Mouse (Mus musculus): ENCODE measurements around the gene Skiv2l. TPM values are rescaled to one million over a fixed set of nuclear protein-coding genes. Genes with fewer than 3 reads are reported as not detected.

Gene Skiv2l
- 18.3 and 20.8 TPM in 2 replicates for polyA plus RNA-seq (2015; fragmentation: Nextera tagmentation; extraction: Ambion mirVana)

GRCm38 (mm10) chr17:34849722-34850516 is at the start of gene Skiv2l, which contains the start of gene Nelfe:
TSS of gene Skiv2l (minus strand) at chr17:34850210.
TSS of gene Nelfe (plus strand) at chr17:34850391.
- peak; percentile 97 for ATAC-seq

GRCm38 (mm10) chr17:34899053-34899889 is 49.3 kb upstream of the Skiv2l start:
- 1% methylated on average over 37 of the region's 45 CpGs for WGBS
- Histone ChIP-seq H3K27ac (ENCODE audit: low read depth, low read length) (peak overlapping the region; percentile 95), H3K27me3 (replicated peaks; ENCODE audit: control insufficient read depth, insufficient read depth, low read length) (no peaks in the 10 kb centered on the region), H3K36me3 (ENCODE audit: control insufficient read depth, insufficient read depth) (peaks cover 21% of the 10 kb centered on the region), H3K4me1 (replicated peaks; ENCODE audit: control insufficient read depth, insufficient read depth, low read length) (no peaks in the 10 kb centered on the region), H3K4me3 (ENCODE audit: low read depth, low read length) (peak overlapping the region; percentile 95), H3K9ac (ENCODE audit: low read depth, low read length) (peak overlapping the region; percentile 93), H3K9me3 (ENCODE audit: control insufficient read depth) (no peaks in the 10 kb centered on the region), H3K4me2 (replicated peaks; ENCODE audit: low read depth) (peak overlapping the region; percentile 84)
- TF ChIP-seq CTCF (IDR thresholded peaks at IDR 0.05; ENCODE audit: low read depth): no peak
- no peak; the same call in 1 of the 2 replicates for ATAC-seq

More at GRCm38 (mm10) chr17:34849722-34850516, at the start of gene Skiv2l, which contains the start of gene Nelfe:
- WGBS: under 1% methylated on average over 62 of the region's 65 CpGs
- peak; percentile 45 for TF ChIP-seq CTCF (IDR thresholded peaks at IDR 0.05; ENCODE audit: low read depth)
- H3K27me3 ChIP-seq (replicated peaks; ENCODE audit: control insufficient read depth, insufficient read depth, low read length): no peaks in the 10 kb centered on the region
- H3K9ac ChIP-seq (ENCODE audit: low read depth, low read length): peak within 1 kb of the TSS; percentile 69
- H3K4me2 ChIP-seq (replicated peaks; ENCODE audit: low read depth): peak within 1 kb of the TSS; percentile 87
- peak within 1 kb of the TSS; percentile 70 for H3K4me3 ChIP-seq (ENCODE audit: low read depth, low read length)
- H3K9me3 ChIP-seq (ENCODE audit: control insufficient read depth): no peaks in the 10 kb centered on the region
- peak within 1 kb of the TSS; percentile 24 for H3K27ac ChIP-seq (ENCODE audit: low read depth, low read length)
- H3K36me3 ChIP-seq (ENCODE audit: control insufficient read depth, insufficient read depth): peaks cover 55% of the 10 kb centered on the region
- H3K4me1 ChIP-seq (replicated peaks; ENCODE audit: control insufficient read depth, insufficient read depth, low read length): peaks cover 8% of the 10 kb centered on the region; the same call in 1 of the 2 replicates

DNA sequence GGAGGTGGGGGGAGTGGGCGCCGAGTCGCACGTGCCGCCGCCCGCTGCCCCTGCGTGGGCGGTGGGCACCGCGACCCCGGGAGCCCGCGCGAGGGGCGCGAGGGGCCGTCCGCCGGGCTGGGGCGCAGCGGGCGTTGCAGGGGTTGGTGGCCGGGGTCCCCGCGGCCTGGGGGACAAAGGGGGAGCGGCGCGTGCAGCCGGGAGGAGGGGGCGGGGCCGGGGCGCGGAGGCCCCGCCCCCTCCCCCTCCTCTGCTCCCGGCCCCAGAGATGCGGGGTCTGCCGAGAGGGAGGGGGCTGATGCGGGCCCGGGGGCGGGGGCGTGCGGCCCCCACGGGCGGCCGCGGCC is 48.7 kb upstream of the Skiv2l start:
- WGBS: 3% methylated on average over 7 of the region's 47 CpGs
- TF ChIP-seq CTCF (IDR thresholded peaks at IDR 0.05; ENCODE audit: low read depth): no peak
- H3K4me3 ChIP-seq (ENCODE audit: low read depth, low read length): peak overlapping the region; percentile 95
- peak overlapping the region; percentile 84 for H3K4me2 ChIP-seq (replicated peaks; ENCODE audit: low read depth)
- peak overlapping the region; percentile 95 for H3K27ac ChIP-seq (ENCODE audit: low read depth, low read length)
- no peaks in the 10 kb centered on the region for H3K4me1 ChIP-seq (replicated peaks; ENCODE audit: control insufficient read depth, insufficient read depth, low read length)
- no peak for ATAC-seq
- H3K9ac ChIP-seq (ENCODE audit: low read depth, low read length): peak overlapping the region; percentile 93
- peaks cover 16% of the 10 kb centered on the region for H3K36me3 ChIP-seq (ENCODE audit: control insufficient read depth, insufficient read depth)
- H3K9me3 ChIP-seq (ENCODE audit: control insufficient read depth): no peaks in the 10 kb centered on the region
- H3K27me3 ChIP-seq (replicated peaks; ENCODE audit: control insufficient read depth, insufficient read depth, low read length): no peaks in the 10 kb centered on the region

DNA sequence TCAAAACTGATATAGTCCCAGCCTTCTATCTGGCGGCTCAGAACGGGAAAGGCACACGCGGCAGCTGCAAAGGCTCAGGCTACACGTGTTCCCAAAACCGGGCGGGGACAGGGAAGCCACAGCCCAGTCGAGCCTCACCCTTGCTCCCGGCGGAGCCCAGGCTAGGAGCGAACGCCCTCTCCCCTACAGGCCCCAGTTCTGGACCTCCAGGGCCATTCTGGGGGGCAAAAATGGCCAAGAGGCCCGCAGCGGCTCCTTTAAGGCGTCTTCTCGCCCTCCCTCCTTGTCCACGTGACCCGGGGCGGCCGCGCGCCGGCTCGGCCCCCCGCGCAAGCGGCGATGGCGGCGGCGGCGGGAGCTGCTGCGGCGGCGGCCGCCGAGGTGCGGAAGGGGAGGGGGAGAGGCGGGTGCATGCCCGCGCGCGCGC is 48.2 kb upstream of the Skiv2l start, which contains the start of the genes C2 and Ehmt2:
TSS of gene C2 (minus strand) at position 106 of the 427 bp plus-strand sequence.
TSS of gene Ehmt2 (plus strand) at position 310 of the 427 bp plus-strand sequence.
- peak within 1 kb of the TSS; percentile 93 for H3K9ac ChIP-seq (ENCODE audit: low read depth, low read length)
- no peaks in the 10 kb centered on the region for H3K9me3 ChIP-seq (ENCODE audit: control insufficient read depth)
- H3K27ac ChIP-seq (ENCODE audit: low read depth, low read length): peak within 1 kb of the TSS; percentile 95
- peaks cover 11% of the 10 kb centered on the region for H3K36me3 ChIP-seq (ENCODE audit: control insufficient read depth, insufficient read depth)
- WGBS: under 1% methylated on average over 32 of the region's 44 CpGs
- no peaks in the 10 kb centered on the region for H3K4me1 ChIP-seq (replicated peaks; ENCODE audit: control insufficient read depth, insufficient read depth, low read length)
- TF ChIP-seq CTCF (IDR thresholded peaks at IDR 0.05; ENCODE audit: low read depth): no peak
- H3K4me3 ChIP-seq (ENCODE audit: low read depth, low read length): peak within 1 kb of the TSS; percentile 95
- H3K27me3 ChIP-seq (replicated peaks; ENCODE audit: control insufficient read depth, insufficient read depth, low read length): no peaks in the 10 kb centered on the region
- peak; percentile 45 for ATAC-seq
- H3K4me2 ChIP-seq (replicated peaks; ENCODE audit: low read depth): peak within 1 kb of the TSS; percentile 84

GRCm38 (mm10) chr17:34897373-34898159 is 47.6 kb upstream of the Skiv2l start:
- no peaks in the 10 kb centered on the region for H3K4me1 ChIP-seq (replicated peaks; ENCODE audit: control insufficient read depth, insufficient read depth, low read length)
- H3K27me3 ChIP-seq (replicated peaks; ENCODE audit: control insufficient read depth, insufficient read depth, low read length): no peaks in the 10 kb centered on the region
- WGBS: 9% methylated on average over 10 of the region's 10 CpGs
- H3K36me3 ChIP-seq (ENCODE audit: control insufficient read depth, insufficient read depth): peaks cover 6% of the 10 kb centered on the region
- H3K9ac ChIP-seq (ENCODE audit: low read depth, low read length): peak overlapping the region; percentile 93
- H3K27ac ChIP-seq (ENCODE audit: low read depth, low read length): peak overlapping the region; percentile 95
- H3K9me3 ChIP-seq (ENCODE audit: control insufficient read depth): no peaks in the 10 kb centered on the region
- ATAC-seq: no peak
- TF ChIP-seq CTCF (IDR thresholded peaks at IDR 0.05; ENCODE audit: low read depth): no peak
- peak overlapping the region; percentile 95 for H3K4me3 ChIP-seq (ENCODE audit: low read depth, low read length)
- H3K4me2 ChIP-seq (replicated peaks; ENCODE audit: low read depth): peak overlapping the region; percentile 84
